Mouse (Mus musculus) embryonic fibroblast, embryonic 13.5 days (primary cell): Measurements from ENCODE around the gene Nelfcd.

Experiments
- CTCF ChIP-seq: IDR thresholded peaks from 2 replicates; pipeline ENCODE4 v1.5.1; 2011; ENCODE audit warnings: mild to moderate bottlenecking, control low read depth, low read length, moderate library complexity, borderline replicate concordance; ENCODE audit not compliant: insufficient read depth
- POLR2A ChIP-seq: IDR thresholded peaks from 2 replicates; pipeline ENCODE4 v1.6.1; 2011; ENCODE audit warnings: low read depth, mild to moderate bottlenecking, control low read depth, low read length, moderate library complexity

- TF ChIP-seq POLR2A = no peak
- no peak for TF ChIP-seq CTCF
Measured at GRCm38 (mm10) chr2:174413127-174413526, 2.5 kb upstream of the Nelfcd start.
